Comparison of ENCODE assay signal across 13 mouse cellular contexts in the genomic region with DNA sequence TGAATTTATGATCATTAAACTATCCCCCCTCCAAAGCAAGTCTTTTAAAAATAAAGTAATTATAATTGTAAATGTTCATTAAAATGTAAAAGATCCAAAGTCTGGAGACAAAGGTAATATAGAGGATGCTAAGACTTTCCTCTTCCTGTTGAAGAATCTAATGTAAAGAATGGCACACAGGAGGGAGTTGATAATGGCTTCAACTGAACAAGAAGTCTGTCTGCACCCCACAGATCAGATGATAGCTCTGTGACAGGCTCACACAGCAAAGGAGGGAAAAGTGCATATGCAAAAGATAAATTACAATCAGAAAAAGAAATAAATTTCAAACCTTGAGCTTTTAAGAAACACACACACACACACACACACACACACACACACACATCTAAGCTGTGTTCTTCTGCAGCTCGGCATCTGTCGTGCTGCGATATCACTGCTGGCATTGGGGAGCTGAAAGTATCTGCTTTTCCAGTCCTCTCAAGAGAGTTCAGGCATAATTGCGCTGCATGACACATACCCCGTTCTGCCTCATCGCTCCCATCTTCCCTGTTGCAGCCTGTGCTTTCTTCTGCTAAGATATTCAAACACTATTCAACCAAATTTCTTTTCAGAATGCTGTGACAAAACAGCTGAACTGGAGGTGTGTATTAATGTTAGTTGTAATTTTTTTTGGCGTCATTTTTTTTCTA.
DNase-seq lines count a peak whose midpoint lies in the region; ATAC-seq and TF ChIP-seq lines count a peak whose summit lies in the region.
"Had no signal": no experiment of that assay in that cellular context is flagged by ENCODE, and none has a peak within 500 bp of the region (broad histone marks: within the 10 kb centered on the region; RNA-seq: fewer than 3 reads in every experiment).

No protein-coding gene starts in this region.

- no peak for TF ChIP-seq POLR2A in cerebellum, adult 2 months (IDR thresholded peaks at IDR 0.05; ENCODE audit: borderline replicate concordance, insufficient read depth, low read length)

- H3K4me2 ChIP-seq in midbrain, embryonic 13.5 days (replicated peaks): no peak overlapping the region
- H3K4me2 ChIP-seq: heart, embryonic 13.5 days; liver, embryonic 12.5 days; neural tube, embryonic 13.5 days had no signal

- peak; percentile 65; the same call in 1 of the 2 replicates for ATAC-seq in midbrain, embryonic 13.5 days
- ATAC-seq in megakaryocyte progenitor cell, adult 5-6 weeks (replicated peaks; ENCODE audit: poor library complexity): no peak
- ATAC-seq: liver, embryonic 12.5 days had no signal

- TF ChIP-seq CTCF in cerebellum, adult 2 months (IDR thresholded peaks at IDR 0.05; ENCODE audit: borderline replicate concordance, insufficient read depth, low read depth, low read length): no peak

- WGBS in midbrain, embryonic 13.5 days: 68% methylated on average over 7 of the region's 7 CpGs
- WGBS in cerebellum, adult 2 months: 39% methylated on average over 7 of the region's 7 CpGs

- H3K4me1 ChIP-seq in midbrain, embryonic 13.5 days (replicated peaks): peaks cover 8% of the 10 kb centered on the region
- no peaks in the 10 kb centered on the region for H3K4me1 ChIP-seq in cerebellum, adult 2 months (ENCODE audit: control insufficient read depth, insufficient read depth, low read length)
- H3K4me1 ChIP-seq: heart, embryonic 13.5 days; liver, embryonic 12.5 days; neural tube, embryonic 13.5 days had no signal

- H3K27ac ChIP-seq in midbrain, embryonic 13.5 days: no peak overlapping the region
- no peak overlapping the region for H3K27ac ChIP-seq in cerebellum, adult 2 months (ENCODE audit: insufficient read depth, low read length)
- H3K27ac ChIP-seq: heart, embryonic 13.5 days; liver, embryonic 12.5 days; neural tube, embryonic 13.5 days had no signal

- no peak overlapping the region for H3K4me3 ChIP-seq in midbrain, embryonic 13.5 days (replicated peaks)
- H3K4me3 ChIP-seq in cerebellum, adult 2 months (replicated peaks; ENCODE audit: insufficient read depth, low read depth, low read length): no peak overlapping the region
- H3K4me3 ChIP-seq: heart, embryonic 13.5 days; liver, embryonic 12.5 days; neural tube, embryonic 13.5 days had no signal

- no peaks in the 10 kb centered on the region for H3K27me3 ChIP-seq in midbrain, embryonic 13.5 days
- H3K27me3 ChIP-seq in cerebellum, adult 2 months (ENCODE audit: control insufficient read depth, insufficient read depth, low read length): no peaks in the 10 kb centered on the region
- H3K27me3 ChIP-seq: heart, embryonic 13.5 days; liver, embryonic 12.5 days; neural tube, embryonic 13.5 days had no signal

- peak; percentile 30 for DNase-seq in right cerebral cortex, adult 18-20 months
- DNase-seq in right cerebral cortex, postnatal 4 days: no peak
- DNase-seq in layer of hippocampus, adult 11-12 months (ENCODE audit: low spot score): peak; percentile 40
- DNase-seq in telencephalon, adult 2 months (ENCODE audit: low read depth, low spot score): peak; percentile 51
- DNase-seq in embryo, embryonic 9.5 days (ENCODE audit: extremely low spot score): no peak
- DNase-seq in cerebellum, adult 2 months: no peak
- DNase-seq: gastrocnemius, postnatal 25 days; lung, postnatal 36 days had no signal

- no peaks in the 10 kb centered on the region for H3K36me3 ChIP-seq in midbrain, embryonic 13.5 days
- H3K36me3 ChIP-seq: heart, embryonic 13.5 days; liver, embryonic 12.5 days; neural tube, embryonic 13.5 days had no signal

- no peak overlapping the region for H3K9ac ChIP-seq in midbrain, embryonic 13.5 days (replicated peaks)
- H3K9ac ChIP-seq: heart, embryonic 13.5 days; liver, embryonic 12.5 days; neural tube, embryonic 13.5 days had no signal

- H3K9me3 ChIP-seq in midbrain, embryonic 13.5 days: no peaks in the 10 kb centered on the region
- H3K9me3 ChIP-seq: heart, embryonic 13.5 days; liver, embryonic 12.5 days; neural tube, embryonic 13.5 days had no signal

Comparison
In these comparisons a context has a peak if more than half of its experiments do, and no peak if none do; other contexts are left out.
1. DNase-seq: peak in right cerebral cortex, adult 18-20 months (single experiment), layer of hippocampus, adult 11-12 months (single experiment) and telencephalon, adult 2 months (single experiment); none in right cerebral cortex, postnatal 4 days (single experiment), embryo, embryonic 9.5 days (single experiment) and cerebellum, adult 2 months (0 of 2).